Mouse (Mus musculus) testis, adult 2 months (tissue): ENCODE data around the gene Angptl6. TPM values are rescaled to one million over a fixed set of nuclear protein-coding genes. Genes with fewer than 3 reads are reported as not detected.

ENCODE experiments used
- H3K27ac ChIP-seq: fragments of 200-500 bp; 2 replicates; pipeline ENCODE4 v1.5.1; 2012; ENCODE audit warnings: low read depth, low read length; ENCODE audit not compliant: control insufficient read depth, insufficient read depth
- H3K27me3 ChIP-seq: fragments of 200-500 bp; 2 replicates; pipeline ENCODE4 v1.6.1; 2012; ENCODE audit warnings: mild to moderate bottlenecking, low read length, moderate library complexity; ENCODE audit not compliant: control insufficient read depth, insufficient read depth
- H3K36me3 ChIP-seq: fragments of 200-500 bp; 2 replicates; pipeline ENCODE4 v1.6.1; 2012; ENCODE audit warnings: mild to moderate bottlenecking, low read length; ENCODE audit not compliant: control insufficient read depth, insufficient read depth
- H3K4me1 ChIP-seq: fragments of 200-500 bp; 2 replicates; pipeline ENCODE4 v1.6.1; 2012; ENCODE audit warnings: low read length; ENCODE audit not compliant: control insufficient read depth, insufficient read depth
- H3K4me3 ChIP-seq: fragments of 200-500 bp; 2 replicates; pipeline ENCODE4 v1.5.1; 2012; ENCODE audit warnings: low read depth, mild to moderate bottlenecking, low read length, moderate library complexity, mixed read lengths; ENCODE audit not compliant: control insufficient read depth
- CTCF ChIP-seq: fragments of 200-500 bp; IDR thresholded peaks from 2 replicates; pipeline ENCODE4 v1.5.1; 2012; ENCODE audit warnings: low read depth, mild to moderate bottlenecking, inconsistent platforms, low read length, moderate library complexity; ENCODE audit not compliant: control insufficient read depth, insufficient read depth, insufficient replicate concordance
- POLR2A ChIP-seq: fragments of 200-500 bp; IDR thresholded peaks from 2 replicates; pipeline ENCODE4 v1.6.1; 2012; ENCODE audit warnings: low read depth, mild to moderate bottlenecking, inconsistent platforms, low read length, moderate library complexity; ENCODE audit not compliant: control insufficient read depth
- polyA plus RNA-seq: library from polyadenylated mRNA; depleted of rRNA; stranded (reverse); fragments of >200 nt; gene quantifications from 2 replicates; pipeline ENCODE4 v1.2.3, GENCODE M21; 2012; rRNA removed

Gene Angptl6
- polyA plus RNA-seq, result 0.88 and 1.1 TPM in 2 replicates

DNA sequence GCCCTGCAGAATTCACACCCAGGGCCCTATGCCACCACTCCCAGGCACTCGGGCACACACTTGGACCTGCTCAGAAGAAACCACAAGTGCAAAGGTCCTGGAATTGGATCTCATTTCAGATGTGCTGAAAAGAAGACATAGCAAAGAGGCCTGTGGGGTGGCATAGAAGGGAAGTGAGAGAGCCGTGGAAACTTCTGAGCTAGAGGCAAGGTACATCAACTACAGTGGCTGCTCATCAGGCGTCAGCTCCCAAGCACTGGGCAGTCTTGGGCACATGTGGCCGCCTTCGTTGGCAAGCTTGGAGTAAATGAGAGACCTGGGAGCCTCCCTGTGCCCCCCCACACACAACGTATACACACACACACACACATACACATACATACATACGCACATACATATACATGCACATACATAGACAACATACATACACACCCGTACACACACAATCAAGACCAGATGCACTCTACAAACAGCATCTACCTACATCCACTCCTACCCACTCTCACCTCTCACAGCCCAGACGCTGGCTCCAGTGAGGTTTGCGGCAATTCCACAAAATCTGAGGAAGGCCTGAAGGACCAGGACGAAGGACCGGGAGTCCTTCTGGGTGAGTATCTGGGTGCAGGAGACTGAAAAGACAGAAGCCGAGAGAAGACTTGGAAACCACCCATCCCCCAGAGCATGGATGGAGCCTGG, at the start of gene Angptl6:
Angptl6 (minus strand) TSS at position 631 of the 696 bp plus-strand sequence.
- TF ChIP-seq CTCF (no peak), POLR2A (no peak)
- H3K4me1 ChIP-seq, result peaks cover 7% of the 10 kb centered on the region
- peak within 1 kb of the TSS; percentile 71 for H3K4me3 ChIP-seq
- H3K36me3 ChIP-seq, result no peaks in the 10 kb centered on the region
- no peaks in the 10 kb centered on the region for H3K27me3 ChIP-seq
- peak within 1 kb of the TSS; percentile 85 for H3K27ac ChIP-seq

DNA sequence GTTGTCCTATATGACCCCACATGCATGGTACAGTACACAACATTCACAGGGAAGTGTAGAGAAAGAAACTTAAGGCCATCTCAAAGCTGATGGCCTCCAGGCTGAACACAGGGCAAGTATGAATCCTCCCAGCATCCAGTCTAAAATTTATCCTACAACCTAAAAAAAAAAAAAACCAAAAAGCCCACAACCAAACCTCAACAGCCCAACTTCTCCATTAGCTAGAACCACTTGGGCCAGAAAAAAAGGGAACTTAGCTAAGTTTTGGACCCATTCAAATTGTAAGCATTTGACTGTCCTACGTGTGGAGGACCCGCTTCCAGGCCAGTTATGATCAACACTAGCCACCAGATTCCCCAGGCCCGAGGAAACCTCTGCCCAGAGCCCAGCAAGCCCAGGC, 43.7 kb upstream of the Angptl6 start:
- Histone ChIP-seq H3K27ac (no peak overlapping the region), H3K4me1 (no peaks in the 10 kb centered on the region), H3K4me3 (no peak overlapping the region), H3K36me3 (no peaks in the 10 kb centered on the region; the same call in 1 of the 2 replicates), H3K27me3 (no peaks in the 10 kb centered on the region)
- TF ChIP-seq CTCF, result no peak
- no peak for TF ChIP-seq POLR2A

DNA sequence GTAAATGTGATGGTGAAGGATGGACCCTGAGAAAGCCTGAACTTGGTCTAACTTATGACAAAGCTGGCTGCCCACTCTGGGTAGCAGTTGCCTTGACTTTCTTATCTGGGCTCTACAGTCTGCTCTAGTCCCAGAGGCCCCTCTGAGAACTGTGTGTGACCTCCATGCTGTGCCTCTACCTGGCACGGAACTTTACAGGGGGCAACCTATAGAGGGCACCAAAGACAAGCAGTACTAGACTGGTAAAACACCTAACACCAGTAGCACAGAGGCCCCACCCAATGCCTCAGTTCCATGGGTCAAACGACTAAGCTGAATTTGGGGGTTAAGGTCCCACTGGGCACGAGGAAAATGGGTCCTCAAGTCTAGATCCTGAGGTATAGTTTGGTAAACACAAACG, 36.6 kb upstream of the Angptl6 start:
- Histone ChIP-seq H3K27ac (no peak overlapping the region), H3K36me3 (no peaks in the 10 kb centered on the region; the same call in 1 of the 2 replicates), H3K4me1 (no peaks in the 10 kb centered on the region), H3K27me3 (no peaks in the 10 kb centered on the region), H3K4me3 (no peak overlapping the region)
- TF ChIP-seq CTCF (no peak), POLR2A (no peak)

DNA sequence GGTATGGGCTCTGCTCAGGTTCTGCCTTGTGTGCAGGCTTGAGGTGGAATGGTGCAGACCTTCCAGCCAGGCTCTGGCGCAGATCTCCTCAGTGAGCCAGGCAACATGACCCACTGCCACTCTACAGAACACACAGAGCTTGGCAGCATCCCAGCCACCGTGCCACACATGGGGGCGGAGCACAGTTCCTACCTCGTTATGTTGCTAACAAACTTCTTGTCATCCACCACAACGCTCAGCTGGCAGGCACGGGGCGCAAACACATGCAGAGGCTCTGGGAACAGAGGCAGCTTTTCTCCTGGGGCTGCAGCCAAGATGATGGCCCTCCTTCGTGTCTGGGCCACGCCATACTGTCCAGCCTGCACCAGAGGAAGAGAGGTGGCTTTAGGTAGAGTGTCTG, 30.4 kb upstream of the Angptl6 start:
- Histone ChIP-seq H3K27me3 (no peaks in the 10 kb centered on the region), H3K4me1 (no peaks in the 10 kb centered on the region), H3K4me3 (no peak overlapping the region), H3K27ac (no peak overlapping the region), H3K36me3 (no peaks in the 10 kb centered on the region; the same call in none of the 2 replicates)
- TF ChIP-seq POLR2A (no peak), CTCF (no peak)

DNA sequence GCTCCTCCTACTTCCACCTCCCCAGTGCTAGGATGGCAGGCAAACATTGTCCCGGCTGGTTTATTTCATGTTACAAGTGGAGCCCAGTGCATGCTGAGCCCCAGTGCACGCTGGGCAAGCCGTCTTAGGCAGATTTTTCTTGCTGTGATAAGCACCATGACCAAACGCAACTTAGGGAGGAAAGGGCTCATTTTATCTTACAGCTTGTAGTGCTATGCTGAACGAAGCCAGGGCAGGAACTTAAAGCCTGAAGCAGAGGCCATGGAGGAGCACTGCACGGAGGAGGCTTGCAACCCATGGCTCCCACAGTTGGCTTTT, 22.6 kb upstream of the Angptl6 start:
- no peak overlapping the region for H3K27ac ChIP-seq
- H3K27me3 ChIP-seq, result no peaks in the 10 kb centered on the region
- no peak overlapping the region for H3K4me3 ChIP-seq
- no peaks in the 10 kb centered on the region for H3K36me3 ChIP-seq
- no peak for TF ChIP-seq CTCF
- H3K4me1 ChIP-seq, result peaks cover 8% of the 10 kb centered on the region

DNA sequence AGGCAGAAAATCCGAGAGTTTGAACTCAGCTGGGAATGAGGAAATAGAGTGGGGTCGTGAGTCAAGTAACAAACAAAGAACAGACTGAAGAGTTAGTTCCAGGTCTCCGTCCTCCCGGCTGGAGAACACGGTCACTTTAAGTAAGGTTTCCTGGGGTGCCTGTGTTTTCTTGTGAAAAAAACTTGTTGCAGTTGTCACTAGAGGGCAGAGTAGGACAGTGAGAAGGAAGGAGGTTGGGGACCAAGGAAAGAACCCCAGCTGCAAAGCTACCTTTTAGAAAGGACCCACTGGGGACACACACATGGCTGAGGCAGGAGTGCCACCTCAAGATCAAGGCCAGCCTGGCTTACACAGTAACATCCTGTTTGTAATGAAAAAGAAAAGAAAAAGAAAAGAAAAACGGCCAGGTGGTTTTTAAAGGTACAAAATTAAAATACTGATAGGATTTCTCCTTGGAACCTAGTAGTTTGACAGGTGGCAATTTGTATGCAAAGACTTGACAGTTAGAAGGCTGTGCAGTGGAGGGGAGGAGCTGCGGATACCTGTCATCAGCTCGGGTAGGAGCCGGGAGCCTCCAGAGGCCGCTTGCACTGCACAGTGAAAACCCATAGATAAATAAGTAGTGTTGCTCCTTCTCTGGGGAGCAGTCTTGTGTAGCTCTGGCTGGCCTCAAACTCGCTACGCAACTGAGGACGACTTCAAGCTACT, 22.1 kb upstream of the Angptl6 start:
- Histone ChIP-seq H3K4me1 (peaks cover 9% of the 10 kb centered on the region), H3K27ac (no peak overlapping the region), H3K36me3 (no peaks in the 10 kb centered on the region), H3K4me3 (no peak overlapping the region), H3K27me3 (no peaks in the 10 kb centered on the region)
- TF ChIP-seq POLR2A (no peak), CTCF (peak; percentile 5; the same call in 1 of the 2 replicates)

DNA sequence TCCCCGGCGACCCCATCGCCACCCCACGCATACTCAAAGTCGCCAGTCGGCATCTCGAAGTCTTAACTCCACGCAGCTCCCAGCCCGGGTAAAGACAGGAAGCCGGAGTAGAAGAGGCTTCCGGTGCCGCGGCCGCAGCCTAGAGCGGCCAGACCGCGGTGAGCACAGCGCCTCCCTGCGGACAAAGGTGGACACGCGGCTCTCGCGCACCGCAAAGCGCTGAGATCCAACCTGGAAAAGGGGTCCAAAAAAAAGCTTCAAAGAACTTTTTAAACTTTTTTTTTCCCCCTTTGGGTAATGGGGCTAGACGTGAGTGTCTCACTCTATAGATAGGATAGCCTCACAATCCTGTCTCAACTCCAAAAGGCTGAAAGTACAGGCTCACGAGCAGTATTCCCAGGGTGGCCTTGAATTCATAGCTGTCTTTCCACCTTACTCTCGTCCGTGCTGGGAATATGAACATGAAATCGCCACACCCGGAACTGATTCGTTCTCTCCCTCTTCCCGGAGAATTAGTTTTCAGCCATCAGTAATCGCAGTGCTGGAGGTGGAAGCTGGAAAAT, 19.1 kb upstream of the Angptl6 start, which contains the start of gene Eif3g:
Eif3g (minus strand) TSS at position 113 of the 563 bp plus-strand sequence.
- Histone ChIP-seq H3K27ac (no peak within 1 kb of the TSS), H3K4me1 (peaks cover 9% of the 10 kb centered on the region), H3K36me3 (peaks cover 4% of the 10 kb centered on the region), H3K4me3 (peak within 1 kb of the TSS; percentile 90), H3K27me3 (no peaks in the 10 kb centered on the region)
- TF ChIP-seq CTCF (peak; percentile 98), POLR2A (peak; percentile 76)
